Mouse (Mus musculus): ENCODE data around the gene Rnf40.

GRCm38 (mm10) chr7:127614511-127614890 lies 25.9 kb downstream of the Rnf40 start:
- TF ChIP-seq POLR2A (IDR thresholded peaks at IDR 0.05; ENCODE audit: insufficient read depth, low read depth, low read length), result no peak
- TF ChIP-seq CTCF (IDR thresholded peaks at IDR 0.05; ENCODE audit: insufficient read depth, low read depth, low read length), result no peak

Measured in olfactory bulb, adult 2 months (tissue).